Mouse (Mus musculus) testis, adult 2 months (tissue): ENCODE measurements around the gene Nkpd1.

Experiments
- CTCF ChIP-seq: fragments of 200-500 bp; IDR thresholded peaks from 2 replicates; pipeline ENCODE4 v1.5.1; 2012; ENCODE audit warnings: low read depth, mild to moderate bottlenecking, inconsistent platforms, low read length, moderate library complexity; ENCODE audit not compliant: control insufficient read depth, insufficient read depth, insufficient replicate concordance
- POLR2A ChIP-seq: fragments of 200-500 bp; IDR thresholded peaks from 2 replicates; pipeline ENCODE4 v1.6.1; 2012; ENCODE audit warnings: low read depth, mild to moderate bottlenecking, inconsistent platforms, low read length, moderate library complexity; ENCODE audit not compliant: control insufficient read depth

- TF ChIP-seq CTCF: no peak
- TF ChIP-seq POLR2A: no peak
Measured at GRCm38 (mm10) chr7:19560491-19561260, 43.0 kb downstream of the Nkpd1 start.
